Mouse (Mus musculus) cerebellum, adult 9-10 months (tissue): Measurements from ENCODE around the gene Zswim1.
A peak's percentile ranks its signal among the peaks of the same experiment; 100 is the strongest.

Experiments
- DNase-seq: peaks from one replicate; pipeline ENCODE4 v3.0.0; 2022

The Zswim1 gene

GRCm38 (mm10) chr2:164822636-164823165, at the start of gene Zswim1:
Gene Zswim1, plus strand, starts transcription at chr2:164822686.
- peak; percentile 100 for DNase-seq

- DNase-seq = no peak
Measured at GRCm38 (mm10) chr2:164773229-164773988, 49.1 kb upstream of the Zswim1 start.

DNA sequence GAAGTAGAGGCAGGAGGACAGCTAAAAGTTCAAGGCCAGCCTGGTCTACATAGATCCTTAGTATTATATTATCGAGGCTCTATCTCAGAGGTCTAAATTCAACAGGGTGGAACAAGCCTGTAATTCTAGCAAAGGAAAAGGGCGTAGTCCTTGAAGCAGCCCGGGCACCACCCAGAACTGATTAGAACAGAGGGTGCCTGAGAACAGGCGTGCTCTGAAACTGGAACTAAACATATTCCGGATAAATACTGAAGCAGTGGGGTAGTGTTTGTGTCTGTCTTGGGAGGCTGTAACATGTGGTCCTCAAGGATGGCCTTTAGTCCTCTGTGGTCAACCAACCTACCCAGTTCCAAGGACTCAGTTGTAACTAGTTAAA, 48.5 kb upstream of the Zswim1 start:
- no peak for DNase-seq

GRCm38 (mm10) chr2:164776130-164776529, 46.4 kb upstream of the Zswim1 start:
- no peak for DNase-seq

DNA sequence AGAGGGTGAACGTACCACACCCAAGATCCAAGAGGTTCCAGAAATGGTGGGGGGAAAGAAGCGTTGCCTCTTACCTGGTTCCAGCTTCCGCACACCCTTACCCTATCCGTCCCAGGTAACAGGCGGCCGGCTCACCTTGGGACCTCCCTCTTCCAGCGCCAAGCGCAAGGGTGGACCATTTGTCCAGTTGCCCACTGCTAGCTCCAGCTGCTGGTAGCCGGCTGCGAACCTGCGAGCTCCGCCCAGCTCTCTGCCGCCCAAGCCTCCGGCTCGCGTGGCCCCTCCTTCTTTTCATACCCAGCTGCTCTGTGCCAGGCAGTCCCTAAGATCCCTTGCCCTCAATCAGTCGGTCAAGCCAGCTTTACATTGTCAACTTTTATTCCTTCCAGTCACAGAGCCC, 45.7 kb upstream of the Zswim1 start:
- DNase-seq = no peak

DNA sequence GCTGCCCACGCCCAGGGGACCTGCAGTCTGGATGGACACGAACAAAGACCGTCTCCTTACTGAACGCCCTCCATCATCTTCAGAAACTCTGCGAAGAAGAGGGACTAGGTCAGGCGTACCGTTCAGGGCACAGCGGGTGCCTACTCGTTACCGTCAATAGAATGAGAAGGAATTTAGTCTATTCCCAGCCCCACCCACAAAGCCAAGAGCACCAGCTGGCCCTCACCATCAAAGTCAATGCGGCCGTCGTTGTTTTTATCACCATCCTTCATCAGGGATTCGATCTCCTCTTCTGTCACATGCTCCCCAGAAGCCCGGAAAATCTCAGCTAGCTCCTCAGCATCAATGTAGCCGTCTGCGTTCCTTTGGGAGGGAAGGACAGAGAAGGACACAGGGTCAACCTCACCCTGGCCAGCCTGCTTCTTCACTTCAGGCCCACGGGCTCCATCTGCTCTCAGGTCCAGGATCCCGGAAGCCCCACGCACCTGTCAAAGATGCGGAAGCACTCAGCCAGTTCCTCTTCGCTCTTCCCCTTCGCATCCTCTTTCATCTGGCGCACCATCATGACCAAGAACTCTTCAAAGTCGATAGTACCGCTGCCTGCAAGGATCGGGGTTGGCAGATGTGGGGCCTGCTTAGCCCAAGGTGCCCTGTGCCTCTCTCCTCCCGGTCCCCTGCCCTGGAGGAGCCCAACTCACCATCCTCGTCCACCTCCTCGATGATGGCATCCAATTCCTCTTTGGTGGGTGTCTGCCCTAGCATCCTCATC, 45.1 kb upstream of the Zswim1 start:
- no peak for DNase-seq

DNA sequence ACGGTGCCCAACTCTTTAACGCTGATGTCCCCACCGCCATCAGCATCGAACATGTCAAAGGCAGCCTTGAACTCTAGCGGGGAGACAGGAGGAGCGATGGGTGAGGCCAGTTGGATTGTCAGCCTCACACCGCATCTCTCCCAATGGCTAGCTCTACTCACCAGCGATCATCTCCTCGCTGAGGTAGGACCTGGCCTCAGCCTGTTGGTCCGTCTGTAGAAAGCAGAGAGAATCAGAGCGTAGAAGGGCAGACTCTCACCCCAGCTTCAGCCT, 44.5 kb upstream of the Zswim1 start:
- no peak for DNase-seq

DNA sequence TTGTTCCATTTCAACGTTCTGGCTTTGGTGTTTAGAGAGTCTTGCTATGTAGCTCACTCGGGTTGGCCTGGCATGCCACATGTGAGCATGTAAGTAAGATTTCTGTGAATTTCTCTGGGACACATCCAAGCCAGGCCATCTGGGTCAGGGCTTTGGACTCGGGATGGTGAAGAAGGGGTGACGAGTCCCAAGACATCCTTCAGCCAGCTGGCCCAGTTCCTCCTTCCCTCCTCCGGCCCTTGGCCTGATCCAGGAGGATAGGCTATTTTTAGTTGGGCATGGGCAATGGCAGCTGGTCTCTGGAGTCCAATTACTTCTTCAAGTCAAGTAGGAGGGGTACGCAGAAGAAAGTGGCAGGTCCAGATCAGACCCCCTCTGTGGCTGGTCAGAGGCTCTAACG, 43.7 kb upstream of the Zswim1 start:
- DNase-seq = peak; percentile 39

DNA sequence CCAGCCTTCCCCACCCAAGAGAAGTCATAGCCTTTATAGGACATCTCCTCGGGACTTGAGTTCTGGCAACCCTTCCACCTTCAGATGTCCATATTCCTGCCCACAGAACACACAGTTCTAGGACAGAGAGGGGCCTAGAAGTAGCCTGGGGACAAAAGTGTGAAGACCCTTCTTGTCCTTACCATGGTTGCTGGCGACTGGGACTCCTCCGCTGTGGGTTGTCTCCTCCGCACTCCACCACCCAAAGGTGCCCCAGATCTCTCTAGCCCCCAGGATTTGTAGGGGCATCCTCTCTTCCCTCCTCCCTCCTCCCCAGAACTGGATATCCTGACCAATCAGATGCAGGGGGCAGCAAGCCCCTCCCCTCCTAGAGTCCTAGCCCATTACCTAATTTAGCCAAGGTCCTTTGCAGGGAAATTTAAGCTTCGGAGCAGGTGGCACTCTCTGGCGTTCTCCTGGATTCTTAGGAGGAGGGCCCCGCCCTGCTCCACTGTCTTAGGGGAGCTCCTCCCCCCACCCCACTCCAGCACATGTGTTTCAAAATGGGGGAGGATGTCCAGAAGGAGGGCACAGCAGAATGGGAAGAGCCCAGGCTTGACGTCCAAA, 42.9 kb upstream of the Zswim1 start, which contains the start of gene Tnnc2:
Gene Tnnc2 (minus strand): TSS at position 487 of the 606 bp plus-strand sequence.
- DNase-seq = no peak

DNA sequence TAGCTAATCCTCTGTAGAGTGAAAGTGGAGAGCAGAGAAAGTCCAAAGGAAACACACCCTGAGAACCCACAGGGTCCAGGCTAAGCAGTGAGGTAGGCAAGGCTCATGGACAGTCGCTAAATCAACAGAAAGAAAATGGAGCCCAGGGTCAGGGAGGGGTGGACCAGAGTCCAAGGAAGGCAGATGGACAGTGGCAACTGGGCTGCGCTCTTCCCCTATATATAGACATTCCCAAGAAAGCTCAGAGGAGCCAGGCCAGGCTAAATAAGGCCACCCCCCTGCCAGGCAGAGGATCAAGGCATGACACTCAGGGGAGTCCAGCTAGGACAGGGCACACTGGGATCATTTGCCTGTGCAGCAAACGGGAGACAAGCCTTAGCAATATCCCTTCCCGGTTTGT, 40.6 kb upstream of the Zswim1 start:
- no peak for DNase-seq

DNA sequence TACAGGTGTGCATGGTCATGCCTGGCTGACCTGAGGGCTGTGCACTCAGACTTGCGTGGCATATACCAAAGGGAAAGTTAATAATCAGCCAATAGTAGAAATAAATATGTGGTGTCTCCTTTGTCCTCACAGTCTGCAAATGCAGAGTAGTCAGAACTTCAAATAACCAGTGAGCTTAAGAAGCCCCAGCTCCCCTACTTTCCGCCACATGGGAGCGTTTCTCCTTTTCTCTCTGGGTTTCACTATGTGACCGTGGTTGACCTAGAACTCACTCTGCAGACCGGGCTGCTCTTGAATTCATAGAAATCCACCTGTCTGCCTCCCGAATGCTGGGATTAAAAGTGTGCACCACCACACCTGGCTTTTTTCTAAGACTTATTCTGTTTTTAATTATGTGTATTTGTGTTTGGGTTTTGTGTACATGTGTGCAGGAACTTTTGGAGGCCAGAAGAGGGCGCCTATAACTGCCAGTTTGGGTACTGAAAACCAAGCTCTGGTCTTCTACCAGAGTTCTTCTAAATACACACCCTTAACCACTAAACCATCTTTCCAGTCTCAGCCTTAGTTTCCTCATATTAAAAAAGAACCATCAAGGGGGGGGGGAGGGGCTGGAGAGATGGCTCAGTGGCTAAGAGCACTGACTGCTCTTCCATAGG, 38.4 kb upstream of the Zswim1 start:
- no peak for DNase-seq

GRCm38 (mm10) chr2:164784869-164785420, 37.5 kb upstream of the Zswim1 start:
- no peak for DNase-seq

- DNase-seq = peak; percentile 93
Measured at GRCm38 (mm10) chr2:164785481-164786387, 36.8 kb upstream of the Zswim1 start, which contains the start of gene Snx21. Gene Snx21, plus strand, starts transcription at chr2:164785823.

DNA sequence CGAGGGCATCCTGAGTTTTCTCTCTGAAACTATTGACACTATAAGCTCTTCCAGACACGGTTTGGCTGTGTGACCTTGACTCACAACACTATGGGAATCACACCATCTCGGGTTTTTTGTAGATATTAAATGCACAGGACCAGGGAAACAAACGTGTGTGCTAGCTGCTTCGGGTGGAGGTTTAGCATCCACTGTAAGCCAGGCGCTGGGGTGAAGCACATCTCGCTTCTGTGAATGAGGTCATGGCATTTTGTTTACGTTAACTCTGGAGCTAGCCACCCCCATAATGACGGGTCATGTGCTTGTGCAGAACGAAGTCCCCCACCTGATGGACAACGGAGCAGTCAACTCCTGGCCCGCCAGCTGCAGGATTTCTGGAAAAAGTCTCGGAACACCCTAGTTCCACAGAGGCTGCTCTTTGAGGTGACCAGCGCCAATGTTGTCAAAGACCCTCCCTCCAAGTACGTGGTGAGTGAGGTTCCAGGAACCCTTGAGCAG, 36.0 kb upstream of the Zswim1 start:
- DNase-seq = no peak

DNA sequence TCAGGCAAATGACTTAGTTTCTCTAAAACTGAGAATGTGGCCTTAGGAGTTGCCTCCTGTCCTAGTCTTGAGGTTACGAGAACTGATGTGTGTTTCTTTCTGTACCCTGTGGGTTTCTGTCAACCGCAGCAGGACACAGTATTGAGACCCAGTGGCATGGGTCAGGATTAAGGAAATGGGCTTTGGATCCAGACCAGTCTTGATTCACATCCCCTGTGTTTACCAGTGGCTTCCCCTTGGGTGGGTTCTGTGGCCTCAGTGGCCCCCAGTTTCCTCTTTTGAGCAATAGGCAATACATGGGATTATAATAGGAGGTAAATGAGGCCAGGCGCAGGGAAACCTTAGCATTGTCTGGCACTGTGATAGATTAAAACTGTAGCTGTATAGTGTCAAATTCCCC, 35.5 kb upstream of the Zswim1 start:
- no peak for DNase-seq

GRCm38 (mm10) chr2:164787779-164788178, 34.7 kb upstream of the Zswim1 start:
- peak; percentile 50 for DNase-seq

DNA sequence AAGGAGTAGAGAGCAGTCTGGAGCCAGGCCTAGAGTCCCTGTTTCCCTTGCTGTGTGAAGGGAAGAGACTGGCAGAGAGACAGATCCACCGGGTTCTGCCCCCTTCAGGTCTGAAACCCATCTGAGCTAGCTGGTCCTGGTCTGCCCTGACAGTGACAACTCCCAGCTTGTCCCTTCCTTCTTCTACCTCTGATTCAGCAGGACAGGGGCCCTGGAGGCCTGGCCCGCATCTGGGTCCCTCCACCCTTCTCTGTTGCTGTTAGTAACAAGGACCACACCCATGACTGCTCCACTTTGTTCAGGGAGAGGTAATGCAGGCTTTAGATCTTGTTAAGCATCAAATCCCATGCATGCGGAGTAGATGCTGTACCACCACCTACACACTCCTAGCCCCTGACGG, 34.1 kb upstream of the Zswim1 start:
- no peak for DNase-seq

- no peak for DNase-seq
Measured at GRCm38 (mm10) chr2:164790451-164790850, 32.0 kb upstream of the Zswim1 start.

DNA sequence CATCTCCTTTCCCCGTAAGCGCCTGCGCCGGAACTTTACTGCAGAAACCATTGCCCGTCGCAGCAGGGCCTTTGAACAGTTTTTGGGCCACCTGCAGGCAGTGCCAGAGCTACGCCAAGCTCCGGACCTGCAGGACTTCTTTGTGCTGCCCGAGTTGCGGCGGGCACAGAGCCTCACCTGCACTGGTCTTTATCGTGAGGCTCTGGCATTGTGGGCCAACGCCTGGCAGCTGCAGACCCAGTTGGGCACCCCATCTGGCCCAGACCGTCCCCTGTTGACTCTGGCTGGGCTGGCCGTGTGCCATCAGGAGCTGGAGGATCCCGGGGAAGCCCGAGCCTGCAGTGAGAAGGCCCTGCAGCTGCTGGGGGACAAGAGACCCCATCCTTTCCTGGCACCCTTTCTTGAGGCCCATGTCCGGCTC, 30.6 kb upstream of the Zswim1 start:
- peak; percentile 63 for DNase-seq

- DNase-seq = no peak
Measured at GRCm38 (mm10) chr2:164792400-164793190, 29.9 kb upstream of the Zswim1 start.

DNA sequence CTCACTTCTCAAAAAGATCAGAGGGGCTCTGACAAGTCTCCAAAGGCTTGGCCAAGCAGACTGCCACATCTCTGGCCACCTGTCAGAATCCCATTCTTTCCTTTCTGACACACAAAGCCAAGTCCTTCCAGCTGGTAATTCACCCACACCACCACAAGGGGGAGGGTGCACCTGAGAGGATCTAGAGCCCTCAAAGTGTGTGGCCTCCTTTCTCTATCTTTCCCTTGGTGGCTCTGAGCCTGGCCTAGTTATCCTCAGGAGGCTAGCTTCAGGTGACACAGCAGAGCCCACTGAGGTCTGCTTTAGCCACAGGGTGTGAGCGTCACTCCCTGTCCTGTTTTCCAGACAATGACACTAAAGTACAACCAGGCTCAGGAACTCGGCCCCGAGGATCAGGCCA, 29.2 kb upstream of the Zswim1 start:
- peak; percentile 88 for DNase-seq
